Mouse (Mus musculus) cerebellum, adult 18-20 months (tissue): Measurements from ENCODE around the gene Map2k7.
"Not testable (repeated sequence)": the region's sequence is repeated elsewhere in the genome, so short reads cannot be mapped to it uniquely, and the experiment has no call there.

Experiments
- DNase-seq, 2 experiments: peaks; one replicate each; pipeline ENCODE4 v3.0.0; 2021

Gene Map2k7

GRCm38 (mm10) chr8:4226739-4227347 is 11.7 kb upstream of the Map2k7 start, which contains the start of gene Lrrc8e:
Gene Lrrc8e (plus strand): TSS chr8:4226827.
- DNase-seq = no peak

- DNase-seq = no peak
Measured at GRCm38 (mm10) chr8:4227919-4228318, 10.6 kb upstream of the Map2k7 start.

GRCm38 (mm10) chr8:4229784-4230183 is 8.8 kb upstream of the Map2k7 start:
- DNase-seq = no peak

DNA sequence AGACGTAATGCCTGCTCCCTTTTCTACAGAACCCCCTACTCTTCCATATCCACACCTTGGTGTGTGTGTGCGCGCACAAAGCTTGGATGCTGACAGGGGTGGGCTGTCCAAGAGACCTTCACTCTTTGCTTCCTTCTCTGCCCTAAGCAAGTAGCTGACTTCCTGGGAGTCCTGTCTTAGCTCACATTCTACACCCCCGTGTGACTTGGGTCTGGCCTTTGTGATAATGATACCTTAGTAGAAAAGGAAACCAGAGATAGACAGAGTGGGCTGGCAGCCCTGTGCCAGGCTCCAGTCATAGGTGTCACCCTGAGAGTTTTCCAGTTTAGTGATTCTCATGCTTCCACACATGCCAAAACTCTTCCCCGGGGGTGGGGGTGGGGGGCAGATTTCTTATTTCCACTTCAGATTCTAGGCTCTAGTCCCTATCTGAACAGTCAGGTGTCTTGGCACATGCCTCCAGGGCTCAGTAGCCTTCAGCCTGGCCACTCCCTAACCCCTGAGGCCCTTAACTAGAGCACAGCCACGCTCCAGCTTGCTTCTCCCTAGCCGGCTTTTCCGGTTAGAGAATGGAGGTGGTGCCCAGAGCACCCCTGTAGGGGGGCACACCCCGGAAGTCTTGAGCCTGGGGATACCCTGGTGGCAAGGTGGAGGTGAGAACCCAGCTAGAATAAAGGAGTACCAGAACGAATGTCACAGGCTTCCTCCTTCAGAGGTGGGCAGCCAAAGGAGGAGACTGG is 7.8 kb upstream of the Map2k7 start:
- no peak for DNase-seq

DNA sequence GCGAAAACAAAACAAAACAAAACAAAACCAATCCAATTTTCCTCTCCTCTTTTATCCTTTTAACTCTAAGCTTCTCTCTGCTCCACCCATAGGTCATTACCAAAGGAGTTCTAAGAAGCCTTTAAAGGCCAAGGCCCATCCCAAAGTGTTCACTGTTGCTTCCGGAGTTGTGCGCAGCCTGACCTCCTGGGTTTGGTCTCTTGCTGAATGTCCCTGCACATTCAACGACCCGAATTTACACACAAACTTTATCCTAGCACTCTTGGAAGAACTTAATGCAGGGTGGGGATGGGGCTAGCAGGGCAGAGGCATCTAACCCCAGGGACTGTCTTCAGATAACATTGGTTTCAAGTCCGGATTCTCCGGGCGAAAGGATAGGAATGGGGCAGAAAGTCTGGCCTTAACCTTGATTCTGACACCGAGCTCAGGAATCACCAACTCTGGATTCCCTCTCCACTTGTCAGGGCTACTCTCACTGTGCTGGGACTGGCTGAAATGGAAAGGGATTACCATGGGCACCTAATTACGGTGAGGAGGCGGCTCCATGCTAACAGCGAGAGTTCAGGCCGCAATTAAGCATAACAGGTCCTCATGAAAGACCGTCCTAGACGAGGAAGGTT is 616 bp upstream of the Map2k7 start:
- no peak for DNase-seq

DNA sequence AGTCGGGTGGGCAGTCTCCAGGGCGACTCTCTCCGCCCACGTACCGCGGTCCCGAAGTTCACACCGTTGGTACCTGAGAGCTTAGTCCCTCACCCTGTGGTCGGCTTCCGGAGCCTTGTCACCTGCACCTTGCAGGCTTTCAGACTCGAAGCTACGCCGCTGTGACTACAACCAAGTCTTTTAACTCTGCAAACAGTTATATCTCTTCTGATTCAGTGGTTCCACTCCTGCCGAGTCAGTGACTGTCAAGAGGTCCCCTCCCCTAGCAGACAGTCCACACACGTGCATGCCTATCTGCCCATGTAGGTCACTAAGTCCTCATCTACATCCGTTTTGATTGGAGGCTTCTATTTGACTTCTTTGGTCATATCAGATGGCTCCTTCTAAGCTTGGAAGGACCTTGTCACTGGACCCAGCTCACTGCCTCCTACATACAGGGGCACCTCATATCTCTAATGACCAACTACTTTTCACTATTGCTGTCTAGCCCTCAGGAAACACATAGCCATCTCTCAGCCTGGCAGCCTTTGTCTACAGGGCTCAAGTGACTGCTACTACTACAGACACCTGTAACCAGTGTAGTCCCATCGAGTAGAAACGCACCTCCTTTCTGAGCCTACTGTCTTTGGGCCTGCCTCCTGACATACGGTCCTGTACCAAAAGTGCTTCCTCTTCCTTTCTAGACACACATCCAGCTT is 802 bp downstream of the Map2k7 start:
- no peak for DNase-seq

GRCm38 (mm10) chr8:4245061-4245460 is 6.5 kb downstream of the Map2k7 start:
- no peak for DNase-seq

- DNase-seq = peak in 1 of 2 experiments; percentile 26
Measured at GRCm38 (mm10) chr8:4245737-4246136, 7.2 kb downstream of the Map2k7 start.

DNA sequence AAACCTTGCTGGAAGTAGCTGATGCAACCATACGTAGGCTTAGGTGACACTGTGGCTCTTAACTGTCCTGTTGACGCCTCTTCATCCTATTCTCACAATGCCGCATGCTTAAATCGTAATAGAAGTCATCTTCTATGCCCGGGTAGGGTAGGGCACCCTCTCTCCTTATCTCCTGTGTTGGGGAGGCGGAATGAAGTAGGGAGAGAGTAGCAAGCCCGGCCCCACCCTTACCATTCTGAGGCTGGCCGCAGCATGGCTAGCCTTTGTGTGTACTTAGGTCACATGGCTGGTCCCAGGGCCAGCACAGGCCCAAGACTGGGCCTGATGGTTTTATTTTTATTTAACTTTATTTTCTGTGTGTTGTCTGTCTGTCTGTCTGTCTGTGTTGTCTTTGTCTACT is 8.7 kb downstream of the Map2k7 start:
- DNase-seq = no peak

- DNase-seq = peak in 1 of 2 experiments; percentile 9
Measured at GRCm38 (mm10) chr8:4247951-4248540, 9.5 kb downstream of the Map2k7 start, which contains the start of gene Tgfbr3l. Gene Tgfbr3l (plus strand): TSS chr8:4248214.

DNA sequence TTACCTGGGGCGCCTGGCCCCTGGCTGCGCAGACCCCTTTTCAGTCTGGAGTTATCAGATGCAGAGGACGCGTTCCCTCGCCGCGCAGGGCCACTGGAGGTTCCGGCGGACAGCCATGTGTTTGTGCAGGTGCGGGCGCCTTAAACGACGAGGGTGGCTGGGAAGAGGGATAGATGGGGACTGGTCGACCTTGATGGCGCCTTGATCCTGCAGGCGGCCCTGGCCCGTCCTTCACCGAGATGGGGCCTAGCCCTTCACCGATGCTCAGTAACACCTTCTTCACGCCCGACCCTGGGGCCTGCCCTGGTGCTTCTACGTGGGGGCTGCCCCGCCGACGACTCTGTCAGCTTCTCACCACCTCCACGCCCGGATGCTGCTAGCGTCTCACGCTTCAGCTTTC is 10.7 kb downstream of the Map2k7 start:
- no peak for DNase-seq

DNA sequence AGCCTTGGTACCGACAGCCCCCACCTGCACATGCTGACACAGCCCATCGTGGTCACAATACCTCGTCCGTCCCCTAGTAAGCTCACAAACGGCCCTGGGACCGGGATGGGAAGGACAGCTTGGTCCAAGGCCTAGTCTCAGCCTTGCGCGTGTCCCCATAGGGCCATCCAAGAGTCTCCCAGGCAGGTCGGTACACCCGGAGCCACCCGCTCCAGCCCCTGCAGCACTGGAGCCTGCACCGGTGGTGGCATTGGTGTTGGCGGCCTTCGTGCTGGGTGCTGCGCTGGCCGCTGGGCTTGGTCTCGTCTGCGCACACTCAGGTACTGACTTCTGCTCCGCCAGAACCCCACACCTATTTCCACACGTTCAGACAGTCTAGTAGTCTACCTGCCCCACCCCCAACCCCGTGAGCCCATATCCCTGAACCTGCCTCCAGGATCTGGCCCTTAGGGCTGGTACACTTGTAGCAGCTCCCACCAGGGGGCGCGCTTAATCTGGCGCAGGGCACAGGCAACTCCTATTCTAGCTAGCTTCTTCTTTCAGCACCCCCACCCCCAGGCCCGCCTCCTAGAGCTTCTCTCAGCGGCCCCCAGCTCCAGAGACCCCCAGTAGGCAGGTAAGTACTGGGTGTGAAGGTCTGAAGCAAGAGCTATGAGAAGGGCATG is 11.9 kb downstream of the Map2k7 start:
- DNase-seq = peak; percentile 82 to 86

- no peak for DNase-seq
Measured at GRCm38 (mm10) chr8:4252116-4252760, 13.7 kb downstream of the Map2k7 start.

GRCm38 (mm10) chr8:4252934-4253841 is 14.6 kb downstream of the Map2k7 start, which contains the start of gene Snapc2:
Gene Snapc2 (plus strand): TSS chr8:4253080.
- DNase-seq = peak; percentile 88 to 95

- peak; percentile 80 for DNase-seq
Measured at GRCm38 (mm10) chr8:4254001-4254400, 15.5 kb downstream of the Map2k7 start.

GRCm38 (mm10) chr8:4255471-4255870 is 16.9 kb downstream of the Map2k7 start:
- DNase-seq = not testable (repeated sequence)

GRCm38 (mm10) chr8:4256911-4257310 is 18.4 kb downstream of the Map2k7 start:
- no peak for DNase-seq

GRCm38 (mm10) chr8:4257350-4257749 is 18.8 kb downstream of the Map2k7 start:
- DNase-seq = no peak

GRCm38 (mm10) chr8:4258233-4258632 is 19.7 kb downstream of the Map2k7 start:
- peak; percentile 50 to 67 for DNase-seq

DNA sequence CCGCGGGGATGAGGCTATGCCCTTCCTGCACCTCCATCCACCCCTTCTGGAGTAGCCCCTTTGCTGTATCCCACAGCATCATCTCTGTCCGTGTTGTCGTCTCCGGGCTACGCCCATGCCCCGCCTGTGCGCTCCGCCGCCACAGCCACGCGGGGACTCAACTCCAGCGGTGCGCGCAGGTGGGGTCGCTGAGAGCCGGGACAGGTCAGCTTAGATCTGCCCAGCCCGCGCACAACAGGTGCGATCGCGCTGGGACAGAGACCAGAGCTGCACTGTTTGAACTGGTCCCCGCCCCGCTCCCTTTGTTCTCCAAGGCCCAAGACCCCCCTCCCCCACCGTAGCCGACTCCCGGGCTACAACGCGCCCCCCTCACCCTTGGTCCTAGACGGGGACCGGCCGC is 20.1 kb downstream of the Map2k7 start:
- no peak for DNase-seq
